Mouse (Mus musculus): Measurements from ENCODE around the gene Alcam. TPM values are rescaled to one million over a fixed set of nuclear protein-coding genes. Genes with fewer than 3 reads are reported as not detected.

The Alcam gene
- total and polyA plus RNA-seq, 3 experiments: 1.5 to 3.5 (median 2.4) TPM

DNA sequence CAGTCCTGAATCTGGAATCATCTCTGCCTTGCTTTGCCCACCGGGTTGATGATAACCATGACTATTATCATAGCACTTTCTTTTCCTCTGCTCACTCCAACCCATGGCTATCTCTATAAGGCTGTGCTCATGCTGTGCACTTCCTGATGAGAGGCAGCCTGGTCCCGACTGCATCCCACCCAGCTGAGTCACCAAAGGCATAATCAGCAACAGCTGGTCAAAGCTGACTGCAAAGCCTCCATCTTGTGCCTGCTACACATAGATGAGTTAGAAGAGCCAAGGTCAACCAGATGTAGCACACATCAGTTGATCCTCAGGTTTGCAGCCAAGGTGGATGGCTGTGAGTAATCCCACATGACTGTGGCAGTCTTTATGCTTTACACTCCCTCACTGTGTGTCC, 48.6 kb downstream of the Alcam start:
- Histone ChIP-seq H3K4me3 (no peak overlapping the region), H3K36me3 (ENCODE audit: control insufficient read depth, insufficient read depth, low read length) (no peaks in the 10 kb centered on the region), H3K9ac (ENCODE audit: low read depth, low read length) (no peak overlapping the region), H3K27me3 (ENCODE audit: control insufficient read depth, insufficient read depth, low read length) (no peaks in the 10 kb centered on the region), H3K4me1 (ENCODE audit: control insufficient read depth, insufficient read depth, low read length) (no peaks in the 10 kb centered on the region), H3K79me2 (replicated peaks; ENCODE audit: control insufficient read depth, insufficient read depth, low read length) (no peaks in the 10 kb centered on the region), H3K27ac (no peak overlapping the region)
- TF ChIP-seq CTCF (IDR thresholded peaks at IDR 0.05) (no peak), POLR2A (IDR thresholded peaks at IDR 0.05; ENCODE audit: insufficient read depth, low read depth, low read length) (no peak), EP300 (IDR thresholded peaks at IDR 0.05; ENCODE audit: insufficient read depth, low read depth, low read length) (no peak)
- 43% methylated on average over 2 of the region's 2 CpGs for WGBS
- no peak for DNase-seq
- intact Hi-C loops (cut with DNase I): no loop called here

DNA sequence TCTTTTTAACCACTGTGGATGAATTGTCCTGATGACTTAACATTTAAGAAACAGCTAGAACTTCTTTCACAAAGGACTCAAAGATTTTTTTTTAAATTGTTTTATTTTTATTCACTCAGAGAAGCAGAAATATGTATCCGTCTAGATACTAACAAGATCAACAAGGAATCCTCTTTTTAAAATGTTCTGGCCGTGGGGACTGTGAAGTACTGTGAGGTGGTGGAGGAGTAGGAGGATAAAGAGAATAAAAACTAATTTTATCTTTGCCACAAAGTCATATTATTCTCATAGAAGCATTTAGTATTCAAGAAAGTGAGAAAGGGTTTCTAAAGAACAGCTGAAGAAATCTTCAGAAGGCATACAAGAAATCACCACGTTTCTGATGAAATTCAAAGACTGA, 54.8 kb downstream of the Alcam start:
- H3K27ac ChIP-seq: no peak overlapping the region
- intact Hi-C loops (cut with DNase I): no loop called here
- TF ChIP-seq POLR2A (IDR thresholded peaks at IDR 0.05; ENCODE audit: insufficient read depth, low read depth, low read length) (no peak), EP300 (IDR thresholded peaks at IDR 0.05; ENCODE audit: insufficient read depth, low read depth, low read length) (no peak), CTCF (IDR thresholded peaks at IDR 0.05) (no peak)
- WGBS: 81% methylated on average over 3 of the region's 3 CpGs
- no peaks in the 10 kb centered on the region for H3K79me2 ChIP-seq (replicated peaks; ENCODE audit: control insufficient read depth, insufficient read depth, low read length)
- H3K4me3 ChIP-seq: no peak overlapping the region
- H3K9ac ChIP-seq (ENCODE audit: low read depth, low read length): no peak overlapping the region
- H3K27me3 ChIP-seq (ENCODE audit: control insufficient read depth, insufficient read depth, low read length): no peaks in the 10 kb centered on the region
- DNase-seq: no peak
- no peaks in the 10 kb centered on the region for H3K4me1 ChIP-seq (ENCODE audit: control insufficient read depth, insufficient read depth, low read length)
- H3K36me3 ChIP-seq (ENCODE audit: control insufficient read depth, insufficient read depth, low read length): no peaks in the 10 kb centered on the region

DNA sequence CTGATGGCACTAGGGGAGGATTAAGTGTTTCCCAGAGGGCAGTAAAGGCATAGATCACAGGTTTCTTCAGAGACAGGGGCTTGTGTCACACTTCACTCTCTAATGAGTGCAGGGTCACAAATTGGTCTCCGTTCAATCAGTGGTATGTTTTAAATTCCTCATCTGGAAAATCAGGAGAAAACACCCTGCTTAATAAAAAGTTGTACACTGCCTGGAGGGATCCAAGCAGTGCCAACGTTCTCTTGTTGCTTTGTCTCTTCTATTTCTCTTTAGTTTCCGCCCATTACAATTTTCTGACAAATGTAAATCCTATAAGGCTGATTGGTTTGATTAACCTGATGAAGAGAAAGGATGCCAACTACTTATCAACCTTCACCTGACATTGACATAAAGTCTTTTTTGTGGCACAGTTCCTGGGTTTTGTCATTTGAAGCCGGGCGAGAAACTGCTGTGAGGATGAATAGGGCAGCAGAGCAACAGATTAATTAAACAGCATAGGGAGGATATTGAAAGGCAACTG, 67.0 kb downstream of the Alcam start:
- no peaks in the 10 kb centered on the region for H3K27me3 ChIP-seq (ENCODE audit: control insufficient read depth, insufficient read depth, low read length)
- no peaks in the 10 kb centered on the region for H3K4me1 ChIP-seq (ENCODE audit: control insufficient read depth, insufficient read depth, low read length)
- H3K4me3 ChIP-seq: no peak overlapping the region
- H3K9ac ChIP-seq (ENCODE audit: low read depth, low read length): no peak overlapping the region
- intact Hi-C loops (cut with DNase I): no loop called here
- TF ChIP-seq CTCF (IDR thresholded peaks at IDR 0.05): no peak
- TF ChIP-seq EP300 (IDR thresholded peaks at IDR 0.05; ENCODE audit: insufficient read depth, low read depth, low read length): no peak
- no peak for TF ChIP-seq POLR2A (IDR thresholded peaks at IDR 0.05; ENCODE audit: insufficient read depth, low read depth, low read length)
- no peak overlapping the region for H3K27ac ChIP-seq
- DNase-seq: no peak
- no peaks in the 10 kb centered on the region for H3K79me2 ChIP-seq (replicated peaks; ENCODE audit: control insufficient read depth, insufficient read depth, low read length)
- WGBS: 82% methylated on average over 5 of the region's 5 CpGs
- no peaks in the 10 kb centered on the region for H3K36me3 ChIP-seq (ENCODE audit: control insufficient read depth, insufficient read depth, low read length)

DNA sequence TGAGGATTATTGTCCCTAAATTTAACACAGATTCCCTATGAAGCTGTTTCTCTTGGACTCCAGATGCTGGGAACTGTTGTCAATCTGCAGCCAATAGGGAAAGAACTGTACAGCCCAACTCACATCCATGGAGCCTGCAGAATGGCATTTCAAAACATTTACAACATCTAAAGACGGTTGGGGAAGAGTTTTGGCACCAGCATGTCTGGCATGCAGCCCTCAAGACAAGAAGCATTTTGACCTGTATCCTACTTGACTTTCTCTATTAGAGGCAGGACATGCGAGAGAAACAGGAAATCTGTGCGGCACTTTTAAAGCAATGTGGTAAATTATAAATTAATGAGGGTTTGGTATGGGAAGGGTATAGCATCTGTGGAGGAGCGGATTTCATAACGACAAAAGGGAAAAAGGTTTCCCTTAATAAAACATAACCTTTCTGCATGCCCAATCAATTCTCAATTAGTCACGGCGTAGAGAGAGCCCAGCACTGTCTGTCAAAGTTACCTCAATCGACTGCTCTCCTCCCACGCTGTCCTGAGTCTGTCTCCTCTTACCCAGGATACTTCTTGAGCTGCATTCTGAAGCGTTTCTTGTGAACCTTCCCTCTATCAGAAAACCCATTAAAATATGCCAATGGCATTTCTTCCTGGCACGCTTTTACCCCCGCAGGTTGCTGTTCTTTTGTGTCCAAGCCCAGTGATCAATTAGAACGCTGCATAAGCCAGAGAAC, 70.3 kb downstream of the Alcam start:
- Histone ChIP-seq H3K4me3 (no peak overlapping the region), H3K27me3 (ENCODE audit: control insufficient read depth, insufficient read depth, low read length) (no peaks in the 10 kb centered on the region), H3K4me1 (ENCODE audit: control insufficient read depth, insufficient read depth, low read length) (no peaks in the 10 kb centered on the region), H3K9ac (ENCODE audit: low read depth, low read length) (no peak overlapping the region), H3K79me2 (replicated peaks; ENCODE audit: control insufficient read depth, insufficient read depth, low read length) (no peaks in the 10 kb centered on the region), H3K36me3 (ENCODE audit: control insufficient read depth, insufficient read depth, low read length) (no peaks in the 10 kb centered on the region), H3K27ac (no peak overlapping the region)
- intact Hi-C loops (cut with DNase I): no loop called here
- DNase-seq: peak in 1 of 2 experiments; percentile 2
- WGBS: 64% methylated on average over 13 of the region's 13 CpGs
- no peak for TF ChIP-seq EP300 (IDR thresholded peaks at IDR 0.05; ENCODE audit: insufficient read depth, low read depth, low read length)
- TF ChIP-seq POLR2A (IDR thresholded peaks at IDR 0.05; ENCODE audit: insufficient read depth, low read depth, low read length): no peak
- TF ChIP-seq CTCF (IDR thresholded peaks at IDR 0.05): no peak

DNA sequence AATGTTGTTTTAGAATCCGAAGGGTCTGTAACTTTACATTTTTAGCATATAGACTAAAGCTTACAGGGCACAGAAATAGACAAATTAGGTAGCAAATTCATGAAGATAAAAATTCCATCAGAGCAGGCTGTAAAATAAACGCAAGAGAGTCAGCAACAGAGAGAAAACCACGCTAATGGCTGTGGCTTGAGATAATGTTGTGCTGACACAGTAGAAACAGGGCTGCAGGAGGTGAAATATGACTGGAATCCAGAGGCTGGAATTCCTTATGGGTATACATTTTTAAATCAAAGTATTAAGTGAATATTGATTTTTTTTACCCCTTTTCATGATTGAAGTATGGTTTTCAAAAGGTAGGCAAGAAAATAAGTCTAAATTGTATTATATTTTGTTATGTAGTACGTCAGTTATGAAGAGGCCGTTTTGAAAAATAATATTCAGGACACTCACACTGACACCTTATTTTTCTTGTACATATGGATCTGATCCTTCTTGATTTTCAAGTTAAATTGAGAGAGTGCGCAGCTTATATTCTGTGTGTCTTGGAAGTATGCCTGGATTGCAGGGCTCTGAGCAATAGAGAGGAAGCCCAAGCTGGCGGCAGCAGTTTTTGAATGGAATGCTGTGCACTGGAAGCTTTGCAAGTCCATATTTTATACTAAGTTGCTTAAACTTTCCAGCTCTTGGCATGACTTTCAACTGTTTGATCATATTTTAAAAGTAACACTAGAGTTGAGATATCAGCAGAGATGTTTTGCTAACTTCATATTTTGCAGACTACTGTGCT, 74.9 kb downstream of the Alcam start:
- Histone ChIP-seq H3K36me3 (ENCODE audit: control insufficient read depth, insufficient read depth, low read length) (no peaks in the 10 kb centered on the region), H3K4me1 (ENCODE audit: control insufficient read depth, insufficient read depth, low read length) (no peaks in the 10 kb centered on the region), H3K79me2 (replicated peaks; ENCODE audit: control insufficient read depth, insufficient read depth, low read length) (no peaks in the 10 kb centered on the region), H3K9ac (ENCODE audit: low read depth, low read length) (no peak overlapping the region), H3K27ac (no peak overlapping the region), H3K27me3 (ENCODE audit: control insufficient read depth, insufficient read depth, low read length) (no peaks in the 10 kb centered on the region), H3K4me3 (no peak overlapping the region)
- WGBS: 63% methylated on average over 7 of the region's 7 CpGs
- no peak for DNase-seq
- no peak for TF ChIP-seq POLR2A (IDR thresholded peaks at IDR 0.05; ENCODE audit: insufficient read depth, low read depth, low read length)
- no peak for TF ChIP-seq EP300 (IDR thresholded peaks at IDR 0.05; ENCODE audit: insufficient read depth, low read depth, low read length)
- no peak for TF ChIP-seq CTCF (IDR thresholded peaks at IDR 0.05)
- intact Hi-C loops (cut with DNase I): no loop called here

DNA sequence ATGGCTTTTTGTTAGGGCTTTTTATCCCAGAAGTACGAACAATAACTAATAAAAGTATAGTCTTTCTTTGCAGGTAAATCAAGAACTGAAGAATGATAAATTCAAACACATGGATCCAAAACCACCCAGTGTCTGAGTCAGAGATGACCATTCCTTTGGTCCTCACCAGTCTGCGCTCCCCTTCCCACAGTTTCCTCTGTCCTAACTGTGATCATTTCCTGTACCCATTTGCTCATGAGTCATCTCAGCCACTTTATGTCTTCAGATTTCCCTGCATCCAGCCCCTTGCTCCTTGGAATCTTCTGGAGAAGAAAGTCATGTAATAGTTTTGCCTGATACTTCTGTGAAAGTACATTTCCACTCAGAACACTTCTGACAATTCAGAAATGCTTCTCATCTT, 77.0 kb downstream of the Alcam start:
- Histone ChIP-seq H3K9ac (ENCODE audit: low read depth, low read length) (no peak overlapping the region), H3K79me2 (replicated peaks; ENCODE audit: control insufficient read depth, insufficient read depth, low read length) (no peaks in the 10 kb centered on the region), H3K36me3 (ENCODE audit: control insufficient read depth, insufficient read depth, low read length) (no peaks in the 10 kb centered on the region), H3K4me3 (no peak overlapping the region), H3K27ac (no peak overlapping the region), H3K27me3 (ENCODE audit: control insufficient read depth, insufficient read depth, low read length) (no peaks in the 10 kb centered on the region), H3K4me1 (ENCODE audit: control insufficient read depth, insufficient read depth, low read length) (no peaks in the 10 kb centered on the region)
- no peak for DNase-seq
- intact Hi-C loops (cut with DNase I): no loop called here
- TF ChIP-seq CTCF (IDR thresholded peaks at IDR 0.05) (no peak), EP300 (IDR thresholded peaks at IDR 0.05; ENCODE audit: insufficient read depth, low read depth, low read length) (no peak), POLR2A (IDR thresholded peaks at IDR 0.05; ENCODE audit: insufficient read depth, low read depth, low read length) (no peak)
- 83% methylated on average over 2 of the region's 2 CpGs for WGBS
